Mouse (Mus musculus) leukemia stem cell, adult 10-12 weeks (primary cell): Measurements from ENCODE around the gene Zfp869. TPM values are rescaled to one million over a fixed set of nuclear protein-coding genes. Genes with fewer than 3 reads are reported as not detected.

Experiments
- polyA plus RNA-seq: library from polyadenylated mRNA; stranded (reverse); fragments of >175 nt; gene quantifications from 2 replicates; pipeline ENCODE4 v1.2.3, GENCODE M21; 2012; ENCODE audit warnings: low replicate concordance

The Zfp869 gene
- polyA plus RNA-seq: 1.1 TPM in 1 of 2 replicates, not detected in the other

DNA sequence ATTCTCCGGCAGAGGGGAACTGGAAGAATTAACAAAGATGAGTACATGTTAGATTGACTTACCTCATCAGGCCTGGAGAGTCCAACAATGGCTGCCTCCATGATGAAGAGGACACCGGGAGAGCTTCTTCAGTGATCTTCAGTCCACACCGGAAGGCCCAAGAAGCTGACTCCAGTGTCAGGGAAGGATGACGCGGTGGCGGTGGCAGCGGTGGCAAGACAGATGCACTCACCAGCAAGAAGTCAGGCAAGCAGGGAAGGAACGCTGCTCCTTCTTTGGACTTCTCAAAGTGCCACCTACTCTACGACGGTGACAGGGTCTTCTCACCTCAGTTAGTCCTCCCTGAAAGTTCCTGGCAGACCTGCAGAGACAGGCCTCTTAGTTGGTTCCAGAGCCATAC lies at the start of gene Zfp869:
Gene Zfp869, minus strand, starts transcription at position 101 of the 400 bp plus-strand sequence.

DNA sequence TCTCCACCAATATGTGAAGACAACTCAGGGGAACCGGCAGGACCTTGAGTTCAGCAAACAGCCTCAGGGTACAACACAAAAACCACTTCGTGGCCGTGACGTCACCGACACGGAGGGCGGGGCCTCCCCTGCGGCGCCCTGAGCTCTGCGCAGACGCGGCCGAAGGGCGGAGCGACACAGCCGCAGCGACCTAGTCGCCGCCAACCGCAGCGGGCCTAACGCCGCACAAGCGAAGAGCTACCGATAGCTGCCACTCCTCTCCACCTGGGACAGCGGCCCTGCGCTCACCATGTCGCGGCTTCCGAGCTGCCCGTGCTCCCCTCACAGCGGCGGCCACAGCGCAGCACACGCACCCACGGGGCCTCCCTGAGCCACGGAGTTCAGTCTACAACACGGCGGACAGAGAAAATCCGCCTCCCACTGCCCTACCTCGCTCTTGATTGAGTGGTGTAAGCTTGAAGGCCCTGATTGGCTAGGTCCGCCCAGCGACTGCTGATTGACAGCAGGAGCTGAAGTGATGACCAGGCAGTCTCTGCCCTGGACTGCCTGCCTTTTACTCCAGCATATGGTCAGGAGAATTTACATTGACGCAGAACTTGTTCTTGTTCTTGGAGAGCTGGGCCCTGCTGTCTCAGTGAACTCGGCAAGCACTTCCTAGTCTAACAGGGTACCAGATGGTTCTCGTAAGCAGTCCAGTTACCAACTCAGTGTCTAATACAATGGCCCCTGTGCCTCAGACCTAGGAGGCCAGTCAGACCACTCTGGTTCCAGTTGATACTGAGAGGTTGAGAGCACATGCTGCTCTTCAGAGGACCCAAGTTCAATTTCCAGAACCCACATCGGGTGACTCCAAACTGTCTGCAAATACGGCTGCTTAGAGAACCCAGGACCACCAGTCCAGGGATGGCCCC lies 39.3 kb upstream of the Zfp869 start, which contains the start of gene Zfp963:
Gene Zfp963, minus strand, starts transcription at position 427 of the 911 bp plus-strand sequence.

Other genes starting within 250 kb of the Zfp869 start
- gene Gm7697, start 187.7 kb downstream of the Zfp869 start, polyA plus RNA-seq: not detected in 2 replicates
- 0.45 and 0.89 TPM in 2 replicates for gene Zfp868, start 85.2 kb downstream of the Zfp869 start, polyA plus RNA-seq
- 0.05 TPM in 1 of 2 replicates, not detected in the other for gene Zfp964, start 56.2 kb downstream of the Zfp869 start, polyA plus RNA-seq
- gene Zfp963, start 39.2 kb upstream of the Zfp869 start, polyA plus RNA-seq: 0.51 and 0.63 TPM in 2 replicates
- not detected in 2 replicates for gene Gm20422, start 64.2 kb upstream of the Zfp869 start, polyA plus RNA-seq
- gene Atp13a1, start 80.4 kb upstream of the Zfp869 start, polyA plus RNA-seq: 59.4 and 80.6 TPM in 2 replicates
- gene Zfp866, start 80.5 kb upstream of the Zfp869 start, polyA plus RNA-seq: 0.55 and 3.2 TPM in 2 replicates
- 27.8 and 54.2 TPM in 2 replicates for gene Gmip, start 98.0 kb upstream of the Zfp869 start, polyA plus RNA-seq
- 0.12 and 0.23 TPM in 2 replicates for gene Lpar2, start 111.7 kb upstream of the Zfp869 start, polyA plus RNA-seq
- 4.8 and 10.7 TPM in 2 replicates for gene Pbx4, start 121.8 kb upstream of the Zfp869 start, polyA plus RNA-seq
- 0.13 and 0.27 TPM in 2 replicates for gene Cilp2, start 177.0 kb upstream of the Zfp869 start, polyA plus RNA-seq
- gene Tssk6, start 191.5 kb upstream of the Zfp869 start, polyA plus RNA-seq: 2.6 and 3.2 TPM in 2 replicates
- gene Ndufa13, start 191.8 kb upstream of the Zfp869 start, polyA plus RNA-seq: 57.7 and 73.4 TPM in 2 replicates
- 0.77 and 2.5 TPM in 2 replicates for gene Yjefn3, start 192.0 kb upstream of the Zfp869 start, polyA plus RNA-seq